Mouse (Mus musculus) lung, postnatal 0 days (tissue): ENCODE measurements around the gene Nek2. TPM values are rescaled to one million over a fixed set of nuclear protein-coding genes. Genes with fewer than 3 reads are reported as not detected.

ENCODE experiments used
- ATAC-seq: fragments of 200-750 bp; cut with Nextera tagmentation; 2 replicates; pipeline ENCODE4 v1.8.0; 2017; ENCODE audit warnings: moderate library complexity
- DNase-seq: peaks from one replicate; pipeline ENCODE4 v3.0.0-alpha.2; 2016; ENCODE audit warnings: low spot score
- H3K27ac ChIP-seq: fragments of 300-500 bp; sonication (generic); 2 replicates; pipeline ENCODE4 v1.5.1; 2014; ENCODE audit warnings: antibody characterized with exemption, mild to moderate bottlenecking, low read length, mixed read lengths
- H3K27me3 ChIP-seq: fragments of 300-500 bp; sonication (generic); replicated peaks from 2 replicates; pipeline ENCODE4 v1.6.1; 2014; ENCODE audit warnings: low read length, mixed read lengths; ENCODE audit not compliant: insufficient read depth
- H3K36me3 ChIP-seq: fragments of 300-500 bp; sonication (generic); 2 replicates; pipeline ENCODE4 v1.6.1; 2014; ENCODE audit warnings: low read length, mixed read lengths; ENCODE audit not compliant: insufficient read depth
- H3K4me1 ChIP-seq: fragments of 300-500 bp; sonication (generic); 2 replicates; pipeline ENCODE4 v1.6.1; 2014; ENCODE audit warnings: antibody characterized with exemption, low read depth, low read length, mixed read lengths; ENCODE audit not compliant: insufficient read depth
- H3K4me2 ChIP-seq: fragments of 300-500 bp; sonication (generic); replicated peaks from 2 replicates; pipeline ENCODE4 v1.6.1; 2014; ENCODE audit warnings: low read depth, mild to moderate bottlenecking, low read length, moderate library complexity, mixed read lengths
- H3K4me3 ChIP-seq: fragments of 300-500 bp; sonication (generic); 2 replicates; pipeline ENCODE4 v1.5.1; 2014; ENCODE audit warnings: low read depth, low read length
- H3K9ac ChIP-seq: fragments of 300-500 bp; sonication (generic); replicated peaks from 2 replicates; pipeline ENCODE4 v1.6.1; 2014; ENCODE audit warnings: low read depth, mild to moderate bottlenecking
- H3K9me3 ChIP-seq: fragments of 300-500 bp; sonication (generic); 2 replicates; pipeline ENCODE4 v1.6.1; 2016; ENCODE audit warnings: low read length, mixed read lengths
- CTCF ChIP-seq: IDR thresholded peaks from 2 replicates; pipeline ENCODE4 v1.5.1; 2016; ENCODE audit warnings: antibody characterized with exemption, mild to moderate bottlenecking
- EP300 ChIP-seq: IDR thresholded peaks from 2 replicates; pipeline ENCODE4 v1.6.1; 2016; ENCODE audit warnings: antibody characterized with exemption, mild to moderate bottlenecking, control low read depth
- WGBS: fragments of 180-500 bp; shearing (Covaris S2); extraction: QIAGEN DNeasy Blood & Tissue Kit; methylation state at CpG from one replicate; pipeline ENCODE4 v1.1.7; 2014; 5-methylcytosine and 5-hydroxymethylcytosine counted together
- polyA plus RNA-seq: library from polyadenylated mRNA; unstranded; fragments of >200 nt; fragmentation: Nextera tagmentation; extraction: Ambion mirVana; gene quantifications from 2 replicates; pipeline ENCODE4 v1.2.1, GENCODE M21; 2015

Gene Nek2
- polyA plus RNA-seq, 1 experiment from 2014 or later = 4.8 TPM

DNA sequence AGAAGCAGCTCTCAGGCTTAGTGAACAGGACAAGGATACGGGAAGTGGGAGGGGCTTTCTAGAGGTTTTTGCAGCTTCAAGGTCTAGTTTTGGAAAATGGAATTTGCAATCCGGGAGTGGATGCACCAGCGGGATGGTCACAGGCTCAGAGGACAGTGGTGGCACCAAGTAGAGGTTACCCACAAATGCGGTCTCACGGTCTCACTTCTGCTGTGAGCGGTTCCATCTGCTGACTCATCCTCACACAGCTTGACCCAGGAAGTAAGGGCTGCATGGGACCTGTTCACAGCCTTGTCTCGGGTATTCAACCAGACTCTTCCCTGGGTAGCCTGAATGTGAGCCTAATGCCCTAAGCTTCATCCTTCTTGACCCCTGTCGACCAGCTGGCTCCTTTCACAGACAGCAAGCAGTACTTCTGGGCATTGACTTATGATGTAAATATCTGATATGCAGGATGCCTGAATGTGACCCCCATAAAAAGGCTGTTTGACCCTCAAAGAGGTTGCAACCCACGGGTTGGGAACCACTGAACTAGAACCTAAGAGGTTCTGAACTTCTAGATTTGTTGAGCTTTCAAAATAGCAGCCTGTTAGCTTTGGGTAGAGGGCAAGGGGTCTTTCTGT lies 54.5 kb downstream of the Nek2 start:
- WGBS = 34% methylated on average over 9 of the region's 9 CpGs
- no peaks in the 10 kb centered on the region; the same call in 1 of the 2 replicates for H3K4me1 ChIP-seq
- no peak overlapping the region for H3K9ac ChIP-seq
- no peak overlapping the region for H3K4me3 ChIP-seq
- no peak for TF ChIP-seq CTCF
- TF ChIP-seq EP300 = no peak
- DNase-seq (no peak), ATAC-seq (no peak)
- H3K27me3 ChIP-seq = no peaks in the 10 kb centered on the region
- no peak overlapping the region for H3K27ac ChIP-seq
- H3K4me2 ChIP-seq = no peak overlapping the region
- H3K36me3 ChIP-seq = no peaks in the 10 kb centered on the region
- H3K9me3 ChIP-seq = no peaks in the 10 kb centered on the region

DNA sequence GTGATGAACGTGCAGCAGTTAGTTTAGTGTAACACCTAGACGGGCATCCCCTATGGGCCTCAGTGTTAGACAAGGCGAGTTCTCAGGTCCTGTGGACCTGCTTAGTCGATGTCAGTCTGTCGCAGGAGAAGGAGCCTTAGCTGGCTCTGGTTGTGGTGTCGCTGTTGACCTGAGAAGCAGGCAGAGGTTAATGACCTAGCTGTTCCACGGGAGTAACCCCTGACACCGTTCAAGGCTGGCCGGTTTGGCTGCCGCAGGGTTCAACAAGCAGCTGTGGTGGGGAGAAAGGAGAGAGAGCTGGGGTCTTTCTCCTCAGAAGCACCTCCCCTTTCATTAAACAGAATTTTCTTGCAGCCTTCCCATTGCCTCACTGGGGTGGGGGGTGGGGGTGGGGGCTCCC lies 56.4 kb downstream of the Nek2 start:
- Histone ChIP-seq H3K9ac (no peak overlapping the region), H3K27ac (no peak overlapping the region), H3K4me1 (no peaks in the 10 kb centered on the region; the same call in 1 of the 2 replicates), H3K36me3 (no peaks in the 10 kb centered on the region), H3K4me2 (no peak overlapping the region), H3K27me3 (no peaks in the 10 kb centered on the region), H3K9me3 (no peaks in the 10 kb centered on the region), H3K4me3 (no peak overlapping the region)
- TF ChIP-seq EP300 (no peak), CTCF (no peak)
- DNase-seq = no peak
- WGBS = 52% methylated on average over 10 of the region's 10 CpGs
- no peak for ATAC-seq

GRCm38 (mm10) chr1:191878518-191878921 lies 57.3 kb downstream of the Nek2 start:
- H3K4me2 ChIP-seq = no peak overlapping the region
- WGBS = 59% methylated on average over 4 of the region's 4 CpGs
- H3K27me3 ChIP-seq = no peaks in the 10 kb centered on the region
- no peaks in the 10 kb centered on the region; the same call in 1 of the 2 replicates for H3K4me1 ChIP-seq
- H3K9ac ChIP-seq = no peak overlapping the region
- H3K27ac ChIP-seq = no peak overlapping the region
- DNase-seq (no peak), ATAC-seq (no peak)
- no peaks in the 10 kb centered on the region for H3K9me3 ChIP-seq
- H3K4me3 ChIP-seq = no peak overlapping the region
- H3K36me3 ChIP-seq = no peaks in the 10 kb centered on the region
- TF ChIP-seq EP300 = no peak

GRCm38 (mm10) chr1:191880247-191880646 lies 59.0 kb downstream of the Nek2 start:
- WGBS = 78% methylated on average over 3 of the region's 3 CpGs
- no peak overlapping the region for H3K27ac ChIP-seq
- H3K4me3 ChIP-seq = no peak overlapping the region
- H3K27me3 ChIP-seq = no peaks in the 10 kb centered on the region
- no peak overlapping the region for H3K4me2 ChIP-seq
- no peak for DNase-seq
- no peak for TF ChIP-seq CTCF
- no peak for TF ChIP-seq EP300
- no peaks in the 10 kb centered on the region for H3K9me3 ChIP-seq
- no peaks in the 10 kb centered on the region for H3K36me3 ChIP-seq
- ATAC-seq = no peak
- no peak overlapping the region for H3K9ac ChIP-seq
- peaks cover 3% of the 10 kb centered on the region; the same call in 1 of the 2 replicates for H3K4me1 ChIP-seq

- no peak for DNase-seq
- TF ChIP-seq CTCF (no peak), EP300 (no peak)
- Histone ChIP-seq H3K36me3 (no peaks in the 10 kb centered on the region), H3K4me2 (no peak overlapping the region), H3K4me3 (no peak overlapping the region), H3K27me3 (no peaks in the 10 kb centered on the region), H3K27ac (no peak overlapping the region), H3K4me1 (peaks cover 3% of the 10 kb centered on the region; the same call in 1 of the 2 replicates), H3K9ac (no peak overlapping the region), H3K9me3 (no peaks in the 10 kb centered on the region)
- no peak for ATAC-seq
- WGBS = 66% methylated on average over 8 of the region's 8 CpGs
Measured at GRCm38 (mm10) chr1:191880921-191881609, 59.8 kb downstream of the Nek2 start.

DNA sequence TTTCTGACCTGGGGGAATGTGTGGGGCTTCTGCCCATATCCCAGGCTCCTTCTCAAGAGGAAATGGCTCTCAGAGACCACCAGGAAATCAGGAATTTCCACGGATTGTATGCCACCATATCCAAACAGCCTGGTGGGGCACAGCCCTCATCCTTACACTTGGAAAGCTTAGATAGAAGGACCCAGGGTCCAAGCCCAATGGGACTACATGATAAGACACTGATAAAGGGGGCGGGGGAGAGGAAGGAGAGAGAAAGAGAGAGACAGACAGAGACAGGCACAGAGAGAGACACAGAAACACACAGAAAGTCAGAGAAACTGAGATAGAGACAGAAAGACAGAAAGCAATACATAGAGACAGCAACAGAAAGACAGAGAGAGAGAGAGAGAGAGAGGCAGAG lies 60.4 kb downstream of the Nek2 start:
- Histone ChIP-seq H3K9me3 (no peaks in the 10 kb centered on the region), H3K4me1 (peaks cover 3% of the 10 kb centered on the region; the same call in 1 of the 2 replicates), H3K27me3 (no peaks in the 10 kb centered on the region), H3K36me3 (no peaks in the 10 kb centered on the region), H3K9ac (no peak overlapping the region), H3K4me3 (no peak overlapping the region), H3K27ac (no peak overlapping the region), H3K4me2 (no peak overlapping the region)
- ATAC-seq (no peak), DNase-seq (no peak)
- no peak for TF ChIP-seq CTCF
- no peak for TF ChIP-seq EP300
- WGBS = 52% methylated on average over 2 of the region's 2 CpGs

Other genes starting within 250 kb of the Nek2 start
- gene Dtl, start 245.9 kb upstream of the Nek2 start, polyA plus RNA-seq = 2.9 and 3.1 TPM in 2 replicates
- 13.9 and 14.3 TPM in 2 replicates for gene Ints7, start 245.8 kb upstream of the Nek2 start, polyA plus RNA-seq
- 28.7 and 30.1 TPM in 2 replicates for gene Lpgat1, start 103.6 kb upstream of the Nek2 start, polyA plus RNA-seq
- 5.2 and 5.6 TPM in 2 replicates for gene Slc30a1, start 85.3 kb downstream of the Nek2 start, polyA plus RNA-seq
- gene Rd3, start 155.9 kb downstream of the Nek2 start, polyA plus RNA-seq = 3.7 and 4.6 TPM in 2 replicates